Mouse (Mus musculus) liver, embryonic 14.5 days (tissue): ENCODE results near the gene Gstm4.

Experiments used
- CTCF ChIP-seq: IDR thresholded peaks from 2 replicates; pipeline ENCODE4 v1.5.1; 2016; ENCODE audit warnings: antibody characterized with exemption, low read depth, control low read depth
- EP300 ChIP-seq: IDR thresholded peaks from 2 replicates; pipeline ENCODE4 v1.6.1; 2016; ENCODE audit warnings: antibody characterized with exemption, low read depth

DNA sequence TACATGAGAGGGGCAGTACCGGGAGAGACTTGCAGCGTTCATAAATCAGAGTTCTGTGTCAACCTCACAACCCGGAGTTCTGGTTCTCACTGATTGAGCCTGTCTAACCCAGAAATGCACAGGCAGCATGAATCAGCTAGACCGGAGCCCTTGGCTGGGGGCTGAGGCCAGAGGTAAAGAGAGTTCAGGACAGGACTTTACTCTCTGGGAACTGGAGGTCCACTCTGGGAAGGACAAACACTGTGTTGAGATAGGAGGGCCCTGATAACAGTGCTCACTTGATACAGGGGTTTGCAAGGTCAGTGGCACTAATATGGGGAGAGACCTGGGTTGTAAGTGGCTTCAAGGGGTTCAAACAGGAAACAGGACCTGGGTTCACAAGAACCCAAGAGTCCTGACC, 19.4 kb downstream of the Gstm4 start:
- TF ChIP-seq CTCF: no peak
- no peak for TF ChIP-seq EP300
